Mouse (Mus musculus) limb, embryonic 14.5 days (tissue): ENCODE data around the gene Nploc4. TPM values are rescaled to one million over a fixed set of nuclear protein-coding genes. Genes with fewer than 3 reads are reported as not detected.
A peak's percentile ranks its signal among the peaks of the same experiment; 100 is the strongest.

Experiments
- ATAC-seq: fragments of 200-750 bp; cut with Nextera tagmentation; 2 replicates; pipeline ENCODE4 v1.8.0; 2017; ENCODE audit warnings: low read depth, moderate number of reproducible peaks, moderate TSS enrichment; ENCODE audit not compliant: low FRiP score
- DNase-seq: peaks from one replicate; pipeline ENCODE4 v3.0.0-alpha.2; 2015; ENCODE audit warnings: low spot score
- H3K27ac ChIP-seq: fragments of 300-500 bp; sonication (generic); replicated peaks from 2 replicates; pipeline ENCODE4 v1.5.1; 2014; ENCODE audit warnings: low read depth, mild to moderate bottlenecking, low read length, moderate library complexity, mixed read lengths
- H3K27me3 ChIP-seq: fragments of 300-500 bp; sonication (generic); 2 replicates; pipeline ENCODE4 v1.6.1; 2014; ENCODE audit warnings: low read length, mixed read lengths; ENCODE audit not compliant: control insufficient read depth, insufficient read depth
- H3K36me3 ChIP-seq: fragments of 300-500 bp; sonication (generic); 2 replicates; pipeline ENCODE4 v1.6.1; 2014; ENCODE audit warnings: mild to moderate bottlenecking, low read length, moderate library complexity, mixed read lengths; ENCODE audit not compliant: control insufficient read depth, insufficient read depth
- H3K4me1 ChIP-seq: fragments of 300-500 bp; sonication (generic); 2 replicates; pipeline ENCODE4 v1.6.1; 2014; ENCODE audit warnings: antibody characterized with exemption, low read length, mixed read lengths; ENCODE audit not compliant: control insufficient read depth, insufficient read depth
- H3K4me2 ChIP-seq: fragments of 300-500 bp; sonication (generic); replicated peaks from 2 replicates; pipeline ENCODE4 v1.6.1; 2014; ENCODE audit warnings: low read depth, mild to moderate bottlenecking, low read length, moderate library complexity; ENCODE audit not compliant: severe bottlenecking
- H3K4me3 ChIP-seq: fragments of 300-500 bp; sonication (generic); replicated peaks from 2 replicates; pipeline ENCODE4 v1.5.1; 2014; ENCODE audit warnings: low read length
- H3K9ac ChIP-seq: fragments of 300-500 bp; sonication (generic); 2 replicates; pipeline ENCODE4 v1.6.1; 2014; ENCODE audit warnings: mild to moderate bottlenecking, low read depth, low read length, moderate library complexity; ENCODE audit not compliant: severe bottlenecking
- H3K9me3 ChIP-seq: fragments of 300-500 bp; sonication (generic); 2 replicates; pipeline ENCODE4 v1.6.1; 2016; ENCODE audit warnings: low read length; ENCODE audit not compliant: control insufficient read depth
- POLR2A ChIP-seq: fragments of 200-500 bp; IDR thresholded peaks from 2 replicates; pipeline ENCODE4 v1.8.0; 2012; ENCODE audit warnings: inconsistent platforms, mild to moderate bottlenecking, moderate library complexity, borderline replicate concordance; ENCODE audit not compliant: insufficient read depth, insufficient read length; ENCODE audit errors: extremely low read depth
- WGBS: fragments of 180-500 bp; shearing (Covaris S2); extraction: QIAGEN DNeasy Blood & Tissue Kit; methylation state at CpG from one replicate; pipeline ENCODE4 v1.1.7; 2014; 5-methylcytosine and 5-hydroxymethylcytosine counted together
- polyA plus RNA-seq, 2 experiments: library from polyadenylated mRNA; depleted of rRNA in 1 of 2; stranded (reverse) in 1 of 2; unstranded in 1 of 2; fragments of >200 nt; fragmentation: Nextera tagmentation in 1 of 2; extraction: Ambion mirVana in 1 of 2; gene quantifications; 2 replicates each; pipeline versions ENCODE4 v1.2.1 to v1.2.3; 2012 to 2014

Nploc4 gene
- polyA plus RNA-seq, 2 experiments, result 38.8 to 51.5 TPM

DNA sequence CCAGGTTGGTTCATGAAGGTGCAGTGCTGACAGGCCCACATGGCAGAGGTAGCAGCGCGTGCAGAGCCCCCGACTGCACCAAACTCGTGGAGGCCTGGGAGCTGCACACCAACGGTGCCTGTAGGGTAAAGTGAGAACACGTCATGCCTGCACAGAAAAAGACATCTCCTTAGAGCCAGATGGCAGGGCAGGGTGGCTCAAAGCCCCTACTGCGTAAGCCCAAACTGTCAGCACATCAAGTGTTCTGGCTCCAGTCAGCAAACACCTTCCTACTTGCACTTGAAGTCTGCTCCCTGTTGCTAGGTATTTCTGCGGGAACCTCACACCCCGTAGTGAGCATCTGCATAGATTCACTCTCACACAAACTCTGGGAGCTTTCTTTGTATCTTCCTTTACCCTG lies 55.0 kb downstream of the Nploc4 start:
- Histone ChIP-seq H3K9ac (no peak overlapping the region), H3K36me3 (peaks cover 77% of the 10 kb centered on the region), H3K9me3 (no peaks in the 10 kb centered on the region), H3K4me2 (no peak overlapping the region), H3K4me3 (no peak overlapping the region), H3K4me1 (peaks cover 9% of the 10 kb centered on the region), H3K27me3 (no peaks in the 10 kb centered on the region), H3K27ac (no peak overlapping the region)
- 89% methylated on average over 9 of the region's 9 CpGs for WGBS
- DNase-seq (no peak), ATAC-seq (no peak)
- TF ChIP-seq POLR2A, result no peak

DNA sequence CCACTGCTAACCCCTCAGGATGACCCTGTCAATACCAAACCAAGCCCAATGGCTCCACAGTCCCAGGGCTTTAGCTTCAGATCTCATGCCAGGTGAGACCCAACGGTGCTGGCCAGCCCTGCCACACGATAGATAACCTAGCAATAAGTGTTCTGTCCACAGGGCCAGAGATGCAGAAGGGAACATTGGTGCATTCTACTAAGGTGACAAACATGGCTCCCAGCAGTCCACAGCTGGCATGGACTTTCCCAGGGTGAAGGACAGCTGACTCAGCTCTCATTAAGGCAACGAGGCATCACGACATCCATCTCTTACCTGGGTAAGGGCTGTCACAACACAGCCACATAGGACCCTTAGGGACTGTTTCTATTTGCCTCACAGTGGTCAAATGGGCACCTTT lies 56.4 kb downstream of the Nploc4 start:
- Histone ChIP-seq H3K36me3 (peaks cover 78% of the 10 kb centered on the region), H3K9ac (no peak overlapping the region)

DNA sequence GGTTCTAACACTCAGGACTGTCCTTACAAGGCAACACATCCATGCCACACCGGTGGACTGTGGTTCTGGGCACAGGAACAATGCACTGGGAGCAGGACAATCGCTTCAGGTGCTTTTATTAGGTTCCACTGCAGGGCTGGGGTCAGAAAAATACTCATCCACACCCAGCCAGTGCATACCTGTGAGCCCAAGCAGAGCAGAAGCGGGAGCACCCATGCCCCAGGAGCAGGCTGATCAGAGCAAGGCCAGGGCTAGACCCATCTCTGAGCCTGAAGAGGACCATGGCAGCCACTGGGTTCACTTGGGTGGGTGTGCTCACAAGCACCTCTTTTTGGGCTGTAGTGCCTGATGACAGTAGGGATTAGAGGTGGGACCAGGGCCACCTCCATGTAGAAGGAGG lies 57.2 kb downstream of the Nploc4 start:
- no peak for TF ChIP-seq POLR2A
- DNase-seq (no peak), ATAC-seq (no peak)
- 98% methylated on average over 3 of the region's 3 CpGs for WGBS
- no peak overlapping the region for H3K27ac ChIP-seq
- H3K4me1 ChIP-seq, result peaks cover 12% of the 10 kb centered on the region
- H3K9ac ChIP-seq, result no peak overlapping the region
- H3K27me3 ChIP-seq, result no peaks in the 10 kb centered on the region
- no peak overlapping the region for H3K4me2 ChIP-seq
- no peak overlapping the region for H3K4me3 ChIP-seq
- H3K9me3 ChIP-seq, result no peaks in the 10 kb centered on the region
- peaks cover 78% of the 10 kb centered on the region for H3K36me3 ChIP-seq

More for the DNA sequence above, 56.4 kb downstream of the Nploc4 start:
- Histone ChIP-seq H3K4me1 (peaks cover 12% of the 10 kb centered on the region), H3K4me2 (no peak overlapping the region), H3K4me3 (no peak overlapping the region), H3K9me3 (no peaks in the 10 kb centered on the region), H3K27me3 (no peaks in the 10 kb centered on the region), H3K27ac (no peak overlapping the region)
- WGBS, result 91% methylated on average over 4 of the region's 4 CpGs
- DNase-seq (no peak), ATAC-seq (no peak)
- TF ChIP-seq POLR2A, result no peak

DNA sequence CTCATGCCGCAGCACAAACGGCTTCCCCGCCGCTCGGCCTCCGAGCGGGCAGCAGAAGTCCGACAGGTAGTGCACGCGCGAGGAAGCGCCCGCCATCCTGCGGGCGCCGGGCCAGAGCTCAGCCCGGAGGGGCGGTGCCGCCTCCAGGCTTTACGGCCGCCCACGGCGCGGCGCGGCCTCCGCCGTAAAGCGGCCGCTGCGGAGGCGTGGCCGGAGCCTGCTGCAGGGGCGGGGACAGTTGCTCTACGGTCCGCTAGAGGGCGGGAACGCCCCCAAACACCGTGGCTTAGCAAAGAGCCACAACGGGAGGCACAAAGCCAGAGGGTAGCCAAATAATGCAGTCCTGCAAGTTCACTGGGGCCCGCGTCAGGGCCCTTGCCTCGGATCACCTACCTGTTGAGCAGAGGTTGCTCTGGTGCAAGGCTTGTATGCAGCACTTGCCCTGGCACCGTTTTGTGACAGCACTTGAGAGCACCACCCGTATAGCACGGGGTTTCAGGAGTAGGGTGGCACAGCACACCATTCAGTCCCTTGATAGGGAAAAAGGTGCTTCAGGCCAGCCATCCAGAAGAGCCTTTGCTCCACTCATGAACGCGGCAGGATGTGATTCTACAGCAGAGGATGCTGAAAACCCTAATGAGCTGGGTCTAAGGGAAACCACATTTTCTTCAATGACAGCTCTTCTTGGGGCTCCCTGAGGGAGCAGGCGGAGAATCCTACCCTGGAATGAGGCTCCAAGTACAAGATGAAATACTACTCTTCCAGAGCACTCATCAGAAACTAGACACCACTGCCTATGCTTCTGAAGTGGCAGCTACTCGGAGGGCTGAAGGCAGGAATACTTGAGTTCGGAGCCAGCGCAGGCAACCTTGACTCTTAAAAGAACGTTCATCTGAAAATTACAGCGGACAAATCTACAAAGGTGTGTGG lies 58.6 kb downstream of the Nploc4 start, which contains the start of gene Faap100:
Faap100 (minus strand) TSS at position 154 of the 930 bp plus-strand sequence.
- H3K9ac ChIP-seq, result peak within 1 kb of the TSS; percentile 62
- DNase-seq, result peak; percentile 93
- H3K4me3 ChIP-seq, result peak within 1 kb of the TSS; percentile 68
- WGBS, result 8% methylated on average over 41 of the region's 54 CpGs
- H3K9me3 ChIP-seq, result no peaks in the 10 kb centered on the region
- no peaks in the 10 kb centered on the region for H3K27me3 ChIP-seq
- peaks cover 78% of the 10 kb centered on the region for H3K36me3 ChIP-seq
- H3K27ac ChIP-seq, result peak within 1 kb of the TSS; percentile 35
- peak; percentile 90 for ATAC-seq
- TF ChIP-seq POLR2A, result peak; percentile 91
- H3K4me2 ChIP-seq, result peak within 1 kb of the TSS; percentile 84
- H3K4me1 ChIP-seq, result peaks cover 12% of the 10 kb centered on the region

DNA sequence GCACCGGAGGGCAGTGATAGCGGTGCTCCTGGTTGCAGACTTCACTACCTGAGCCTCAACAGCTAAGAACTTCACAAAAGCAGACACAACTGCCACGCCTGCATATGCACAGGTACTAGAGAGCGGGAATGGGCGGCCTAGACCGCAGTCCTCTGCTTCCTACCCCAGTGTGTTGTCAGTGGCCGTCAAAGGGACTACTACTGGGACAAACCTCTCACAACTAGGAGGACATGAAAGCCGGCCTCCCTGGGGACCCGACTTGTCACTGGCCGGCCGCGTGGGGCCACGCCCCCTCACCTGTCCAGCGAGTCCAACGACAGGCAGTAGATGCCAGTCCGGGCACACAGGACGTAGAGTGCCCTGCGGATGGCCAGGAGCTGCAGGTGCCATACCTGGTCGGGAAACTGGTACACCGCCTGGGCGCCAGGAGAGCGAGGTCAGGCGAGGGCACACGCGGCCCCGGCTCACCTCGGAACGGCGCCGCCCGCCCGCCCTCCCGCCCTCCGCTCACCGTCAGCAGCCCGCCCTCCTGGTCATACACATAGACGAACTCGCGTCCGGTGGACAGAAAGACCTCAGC lies 59.4 kb downstream of the Nploc4 start:
- H3K36me3 ChIP-seq, result peaks cover 78% of the 10 kb centered on the region

More for the DNA sequence above, 59.4 kb downstream of the Nploc4 start:
- ATAC-seq (peak; percentile 5; the same call in 1 of the 2 replicates), DNase-seq (peak; percentile 53)
- Histone ChIP-seq H3K27me3 (no peaks in the 10 kb centered on the region), H3K9ac (peak overlapping the region; percentile 62), H3K4me2 (peak overlapping the region; percentile 84), H3K4me1 (peaks cover 12% of the 10 kb centered on the region), H3K4me3 (peak overlapping the region; percentile 68), H3K9me3 (no peaks in the 10 kb centered on the region), H3K27ac (no peak overlapping the region)
- WGBS, result 4% methylated on average over 33 of the region's 40 CpGs
- TF ChIP-seq POLR2A, result no peak
